Mouse (Mus musculus): ENCODE measurements at regions not wholly inside any gene's neighbourhood (a gene's known extent, or its start where the extent isn't known, plus 50 kb on each side); places are given as distances from the start of the nearest gene placed in this dataset.

GRCm38 (mm10) chr12:10620541-10620940 lies 230.0 kb downstream of the Rdh14 start:
- no peak for TF ChIP-seq POLR2A (IDR thresholded peaks at IDR 0.05; ENCODE audit: low read depth, low read length)
- TF ChIP-seq CTCF (IDR thresholded peaks at IDR 0.05; ENCODE audit: extremely low read depth, insufficient read length, insufficient replicate concordance, low read depth, low read length) = no peak

Measured in small intestine, adult 2 months (tissue).